Mouse (Mus musculus) heart, postnatal 4 days (tissue): ENCODE measurements around the gene Dnaja1. TPM values are rescaled to one million over a fixed set of nuclear protein-coding genes. Genes with fewer than 3 reads are reported as not detected.

ENCODE experiments used
- DNase-seq: peaks from one replicate; pipeline ENCODE4 v3.0.0; 2021
- microRNA-seq, 2 experiments: library from miRNA; unstranded; fragments of <30 nt; microRNA quantifications; one replicate each; pipeline ENCODE4 v1.2.0; 2021 to 2022
- total RNA-seq, 2 experiments: library from RNA; stranded (reverse); gene quantifications; 2 replicates each; pipeline ENCODE4 v1.2.3; 2021

Dnaja1 gene
- total RNA-seq, 2 experiments from 2014 or later = 107 to 108 TPM

DNA sequence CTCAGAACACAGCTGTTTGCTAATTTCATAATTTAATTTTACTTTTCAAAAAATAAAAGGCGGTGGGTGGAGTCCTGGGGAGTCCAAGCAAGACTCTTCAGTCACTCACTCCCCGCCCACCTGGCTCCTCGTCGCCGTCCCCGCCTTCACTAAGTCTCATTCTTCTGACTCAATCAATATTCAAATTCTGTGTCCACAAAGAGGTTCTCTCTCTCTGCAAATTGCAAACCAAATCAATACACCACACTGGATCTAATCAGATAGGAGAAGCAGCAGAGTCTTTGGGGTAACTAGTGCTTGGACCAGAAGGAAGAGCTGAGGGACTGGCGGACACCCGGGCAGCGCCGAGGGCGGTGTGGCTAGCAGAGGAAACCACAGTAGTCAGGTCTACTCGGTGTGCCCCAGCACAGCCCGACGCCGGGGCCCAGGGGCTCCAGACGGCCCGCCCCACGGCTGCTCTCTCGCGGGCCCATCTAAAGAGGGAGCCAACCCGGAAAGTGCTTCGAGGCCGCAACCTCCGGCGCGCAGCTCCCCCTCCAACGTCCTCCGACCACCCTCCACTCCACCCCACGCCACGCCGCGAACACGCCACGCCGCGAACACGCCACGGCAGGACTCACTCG lies 35.3 kb downstream of the Dnaja1 start:
- no peak for DNase-seq

DNA sequence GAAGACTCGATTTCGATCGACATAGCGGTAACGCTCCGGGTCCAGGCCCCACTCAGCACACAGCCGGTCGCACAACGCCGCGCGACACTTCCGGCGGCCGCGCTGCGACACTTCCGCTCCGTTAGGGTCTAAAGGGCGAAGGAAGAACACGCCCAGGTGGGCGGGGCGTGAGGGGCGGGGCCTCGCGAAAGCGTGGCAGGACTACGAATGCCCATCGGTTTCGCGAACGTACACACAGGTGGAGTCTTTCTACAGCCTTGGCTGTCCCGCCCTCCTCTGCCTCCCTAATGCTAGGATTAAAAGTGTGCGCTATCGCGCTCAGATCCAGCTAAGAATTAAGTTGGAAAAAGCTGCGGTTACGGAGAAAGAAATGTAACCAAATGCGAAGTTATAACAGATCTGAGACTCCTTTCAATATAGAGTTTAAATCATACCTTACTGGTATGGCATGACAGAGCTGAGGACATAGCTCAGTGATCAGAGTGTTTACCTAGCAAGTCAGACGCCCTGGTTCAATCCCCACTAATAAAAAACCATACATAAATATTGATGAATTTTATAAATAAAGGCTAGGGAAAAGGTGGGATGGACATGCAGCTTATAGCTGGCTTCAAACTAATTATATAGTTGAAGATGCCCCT lies 36.0 kb downstream of the Dnaja1 start, which contains the start of gene Smu1:
Gene Smu1 (minus strand): TSS at position 144 of the 641 bp plus-strand sequence.
- DNase-seq = peak; percentile 97

DNA sequence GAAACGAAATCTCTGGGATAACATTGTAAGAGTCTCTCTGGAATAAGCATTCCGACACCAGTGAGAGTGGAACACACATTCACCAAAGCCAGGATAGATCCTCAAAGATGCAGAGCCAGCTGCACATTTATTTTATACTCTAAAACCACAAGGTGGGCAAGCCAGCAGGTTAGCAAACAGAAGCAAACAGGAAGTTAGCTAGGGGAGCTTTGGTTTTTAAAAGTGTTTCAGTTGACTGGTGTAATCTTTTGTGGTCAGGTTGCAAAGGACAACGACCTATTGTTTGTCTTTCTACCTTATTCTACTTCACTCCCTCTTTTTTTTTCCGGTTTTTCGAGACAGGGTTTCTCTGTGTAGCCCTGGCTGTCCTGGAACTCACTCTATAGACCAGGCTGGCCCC lies 37.9 kb downstream of the Dnaja1 start:
- DNase-seq = no peak

DNA sequence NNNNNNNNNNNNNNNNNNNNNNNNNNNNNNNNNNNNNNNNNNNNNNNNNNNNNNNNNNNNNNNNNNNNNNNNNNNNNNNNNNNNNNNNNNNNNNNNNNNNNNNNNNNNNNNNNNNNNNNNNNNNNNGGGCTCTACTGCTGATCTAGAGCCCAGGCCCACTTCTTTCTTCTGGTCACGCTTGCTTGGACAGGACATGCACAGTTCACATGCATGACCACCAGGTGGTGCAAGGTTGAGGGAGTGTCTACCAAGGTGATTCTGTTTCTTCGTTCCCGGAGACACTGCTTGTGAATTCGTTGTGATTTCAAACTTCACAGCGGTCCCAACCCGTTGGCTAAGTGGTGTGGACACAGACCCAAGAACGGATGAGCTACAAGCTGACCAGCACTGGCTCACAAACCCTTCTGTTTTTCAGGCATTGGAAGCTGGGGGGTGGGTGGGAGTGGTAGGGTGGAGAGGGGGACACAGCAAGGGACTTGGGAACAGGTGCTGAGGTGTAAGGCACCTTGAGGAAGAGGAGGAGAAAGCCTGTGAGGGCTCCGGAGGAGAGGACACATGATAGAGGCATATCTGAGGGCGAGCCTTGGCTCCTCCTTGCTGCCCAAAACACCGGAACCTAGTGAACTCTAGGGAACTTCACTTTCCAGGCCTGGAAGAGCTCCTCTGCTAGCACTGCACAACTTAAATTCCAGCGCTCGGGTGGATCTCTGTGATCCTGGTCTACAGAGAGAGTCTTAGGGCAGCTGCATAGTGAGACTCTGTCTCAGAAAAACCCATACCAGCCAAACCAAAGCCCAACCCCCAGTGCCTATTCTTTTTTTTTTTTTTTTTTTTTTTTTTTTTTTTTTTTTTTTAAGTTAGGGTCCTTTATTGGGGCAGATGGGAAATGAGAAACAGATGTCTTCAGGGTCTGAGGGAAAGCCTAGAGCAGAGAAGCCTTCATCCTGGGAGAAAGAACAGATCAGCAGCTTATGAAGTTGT lies 52.6 kb downstream of the Dnaja1 start:
- DNase-seq = peak; percentile 91

DNA sequence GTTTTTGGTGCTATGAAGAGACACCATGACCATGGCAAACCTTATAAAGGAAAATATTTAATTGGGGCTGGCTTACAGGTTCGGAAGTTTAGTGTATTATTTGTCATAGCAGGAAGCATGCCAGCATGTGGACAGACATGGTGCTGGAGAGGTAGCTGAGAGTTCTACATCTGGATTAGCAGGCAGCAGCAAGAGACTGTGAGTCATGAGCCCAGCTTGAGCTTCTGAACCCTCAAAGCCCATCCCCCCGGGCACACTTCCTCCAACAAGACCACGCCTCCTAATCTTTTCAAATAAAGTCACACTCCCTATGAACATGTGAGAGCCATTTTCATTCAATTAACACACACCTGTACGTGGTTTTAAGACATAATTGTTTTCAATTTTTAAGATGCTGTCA lies 54.5 kb downstream of the Dnaja1 start:
- no peak for DNase-seq

DNA sequence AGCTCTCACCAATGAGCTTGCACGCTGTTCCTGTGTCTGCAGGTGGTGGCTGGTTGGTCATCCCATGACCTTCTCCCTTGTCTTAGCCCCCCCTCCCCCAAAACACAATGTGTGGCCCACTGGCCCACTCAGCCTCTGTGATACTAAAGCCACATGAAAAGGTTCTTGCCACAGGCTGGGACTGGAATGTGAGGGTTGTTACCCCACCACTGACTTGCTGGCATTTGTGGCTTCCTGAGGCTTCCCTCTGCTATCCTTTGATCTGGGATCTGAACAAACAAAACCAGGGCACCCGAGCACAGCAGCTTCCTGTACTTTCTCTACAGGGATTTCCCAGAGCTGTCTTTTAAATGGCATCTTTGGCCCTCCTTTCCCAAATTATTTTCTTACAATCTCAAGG lies 55.2 kb downstream of the Dnaja1 start:
- no peak for DNase-seq

DNA sequence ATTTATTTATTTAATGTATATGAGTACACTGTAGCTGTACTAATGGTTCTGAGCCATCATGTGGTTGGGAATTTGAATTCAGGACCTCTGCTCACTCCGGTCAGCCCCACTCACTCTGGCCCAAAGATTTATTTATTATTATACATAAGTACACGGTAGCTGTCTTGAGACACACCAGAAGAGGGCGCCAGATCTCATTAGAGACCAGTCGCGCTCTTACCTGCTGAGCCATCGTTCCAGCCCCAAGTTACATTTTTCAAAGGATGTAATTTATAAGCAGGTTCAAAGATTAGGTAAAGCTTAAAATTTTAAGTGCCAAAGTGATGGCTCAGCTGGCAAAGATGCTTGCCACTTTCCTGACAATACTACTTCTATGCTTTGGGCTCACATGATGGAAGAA lies 56.7 kb downstream of the Dnaja1 start:
- DNase-seq = no peak

DNA sequence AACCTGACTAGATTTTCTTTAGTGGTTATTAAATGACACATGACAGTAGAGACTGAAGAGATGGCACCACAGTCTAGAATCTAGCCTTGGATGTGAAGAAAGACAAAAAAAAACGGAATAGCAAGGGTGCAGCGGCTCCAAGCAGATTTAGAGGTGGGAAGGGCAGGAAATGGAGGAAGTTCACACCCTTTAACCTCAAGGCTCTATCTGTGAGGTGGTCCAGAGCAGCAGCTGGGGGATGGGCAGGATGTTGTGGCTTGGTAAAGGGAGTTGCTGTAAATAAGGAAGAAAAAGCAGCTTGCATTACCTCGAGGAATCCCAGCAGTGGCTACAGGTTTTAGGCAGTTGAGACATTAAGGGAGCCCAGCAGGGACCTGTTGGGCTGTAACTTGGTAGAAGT lies 59.2 kb downstream of the Dnaja1 start:
- DNase-seq = peak; percentile 48

DNA sequence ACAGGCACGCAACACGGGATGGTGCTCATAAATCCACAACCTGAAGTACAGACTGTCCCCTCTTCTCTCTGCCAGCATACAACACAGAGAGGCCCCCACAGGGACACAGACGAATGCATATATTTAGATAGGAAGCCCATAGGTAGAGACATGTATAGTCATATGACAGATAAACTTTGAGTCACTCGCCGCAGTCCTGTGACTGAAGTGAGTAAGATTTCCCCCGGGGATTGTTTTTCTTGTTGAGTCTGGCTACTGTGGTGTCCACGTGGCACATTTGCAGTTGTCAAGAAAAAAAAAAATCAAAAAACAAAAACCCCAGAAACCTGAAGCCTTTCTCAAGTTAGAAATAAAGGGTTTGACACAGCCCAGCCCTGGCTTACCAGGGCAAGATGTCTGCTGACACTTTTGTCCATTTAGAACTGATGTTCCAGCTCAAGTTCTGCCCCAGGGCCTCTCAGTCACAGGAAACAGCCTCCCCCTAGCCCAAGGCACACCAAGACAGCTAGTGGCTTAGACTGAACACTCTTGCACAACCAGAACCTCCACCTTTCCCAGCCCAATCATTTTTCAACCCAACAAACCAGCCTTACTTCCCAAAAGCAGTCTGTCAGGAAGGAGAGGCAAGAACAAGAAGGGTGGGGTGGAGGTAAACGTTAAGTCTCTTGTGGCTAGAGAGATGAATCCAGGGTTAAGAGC lies 60.0 kb downstream of the Dnaja1 start:
- no peak for DNase-seq

DNA sequence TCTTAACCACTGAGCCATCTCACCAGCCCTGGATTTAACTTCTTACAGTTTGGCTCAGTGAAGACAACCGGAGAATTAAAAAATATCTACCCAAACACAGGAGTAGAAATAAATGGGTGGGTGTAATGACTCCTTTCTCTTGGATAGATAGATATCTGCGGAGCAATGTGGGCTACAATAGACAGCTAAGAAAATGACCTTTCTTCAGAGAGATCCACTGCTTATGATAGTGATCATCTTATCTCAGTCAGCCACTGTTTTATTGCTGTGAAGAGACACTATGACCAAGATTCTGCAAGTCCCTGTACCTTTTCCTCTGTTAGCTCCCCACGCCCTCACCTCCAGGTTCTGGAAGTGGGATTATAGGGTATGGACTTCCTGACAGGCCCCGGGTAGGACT lies 61.1 kb downstream of the Dnaja1 start:
- DNase-seq = no peak

DNA sequence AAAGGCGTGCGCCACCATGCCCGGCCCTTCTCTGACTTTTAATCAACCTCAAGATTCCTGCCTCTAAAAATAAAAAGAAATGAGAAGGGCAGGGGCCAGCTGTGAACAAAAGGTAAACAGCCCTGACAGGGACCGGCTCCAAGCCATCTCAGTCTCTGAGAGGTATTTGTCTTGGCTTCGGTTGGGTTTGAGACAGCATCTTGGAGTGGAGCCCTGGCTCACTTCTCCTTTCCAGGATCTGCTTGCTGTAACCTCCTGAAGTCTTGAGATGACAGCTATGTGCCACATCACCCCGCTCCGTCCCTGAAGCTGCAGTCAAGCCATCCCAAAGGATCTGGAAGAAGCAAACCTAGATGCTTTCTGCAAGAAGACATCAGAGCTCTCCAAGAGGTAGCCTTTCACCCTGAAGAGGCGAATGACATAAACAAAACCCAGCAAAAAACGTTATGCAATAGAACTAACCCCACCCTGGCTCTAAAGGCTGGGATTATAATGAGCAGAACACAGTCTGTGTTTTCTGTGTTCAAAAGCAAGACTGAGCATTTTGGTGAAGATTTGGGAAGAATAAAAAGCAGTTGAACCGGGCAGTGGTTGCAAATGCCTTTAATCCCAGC lies 62.7 kb downstream of the Dnaja1 start:
- peak; percentile 67 for DNase-seq

DNA sequence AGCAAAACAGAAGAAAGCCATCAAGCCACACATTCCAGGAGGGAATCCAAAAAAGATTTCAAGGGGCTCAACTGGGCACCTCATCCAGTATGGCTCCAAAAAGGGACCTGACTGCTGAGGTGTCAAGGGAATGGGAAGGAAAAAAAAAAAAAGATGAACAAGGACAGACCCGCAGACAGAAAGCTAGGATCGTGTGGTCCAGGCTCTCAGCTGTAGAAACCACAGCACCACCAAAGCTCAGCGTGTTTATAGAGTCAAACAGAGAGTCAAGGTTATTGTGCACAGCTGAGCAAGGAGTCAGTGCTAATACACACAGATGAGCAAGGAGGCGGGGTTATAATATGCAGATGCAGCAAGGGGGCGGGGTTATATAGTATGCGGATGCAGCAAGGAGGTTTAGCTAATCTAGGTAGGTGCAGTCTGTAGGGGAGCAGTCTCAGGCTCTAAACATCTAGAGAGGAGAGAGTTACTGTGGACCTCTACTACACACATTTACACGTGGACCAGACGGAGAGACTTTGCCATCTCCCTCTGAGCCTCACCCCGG lies 63.7 kb downstream of the Dnaja1 start:
- no peak for DNase-seq

DNA sequence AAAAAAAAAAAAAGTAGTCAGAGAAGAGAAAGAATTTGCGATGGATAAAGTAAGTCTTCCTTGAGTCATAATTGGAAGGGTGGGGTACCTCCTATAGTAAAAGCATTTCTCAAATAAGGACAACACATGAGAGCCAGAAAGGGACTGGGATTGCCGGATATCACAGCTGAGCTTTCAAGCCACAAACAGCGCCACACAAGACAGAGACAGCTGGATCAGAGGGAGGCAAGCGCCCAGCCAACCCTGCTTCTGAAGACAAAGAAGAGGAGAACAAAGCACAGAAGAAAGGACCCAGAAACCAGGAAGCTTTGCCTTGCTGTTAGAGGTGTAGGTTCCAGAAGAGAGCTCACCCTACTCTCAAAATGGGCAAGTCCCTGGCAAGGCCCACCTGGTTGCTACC lies 64.6 kb downstream of the Dnaja1 start:
- no peak for DNase-seq

Small RNAs within 50 kb of the gene (microRNA-seq; reads per million reads assigned to microRNA genes)
- gene Mir207 = 0.69 to 1.0 reads per million in 2 experiments

Other genes starting within 250 kb of the Dnaja1 start
- under 1 TPM; 0.14 to 0.24 TPM for gene Tmem215, start 250.0 kb upstream of the Dnaja1 start, total RNA-seq
- gene Aptx, start 19.0 kb upstream of the Dnaja1 start, total RNA-seq = 10 to 100 TPM; 18.8 to 21.0 TPM
- gene Smu1, start 35.8 kb downstream of the Dnaja1 start, total RNA-seq = 10 to 100 TPM; 46.6 to 49.3 TPM
- gene B4galt1, start 131.9 kb downstream of the Dnaja1 start, total RNA-seq = 10 to 100 TPM; 92.2 to 93.6 TPM
- 1 to 10 TPM; 2.7 to 2.8 TPM for gene Spink4, start 197.9 kb downstream of the Dnaja1 start, total RNA-seq
- gene Bag1, start 226.1 kb downstream of the Dnaja1 start, total RNA-seq = 100 to 1,000 TPM; 196 to 204 TPM
- gene Chmp5, start 226.3 kb downstream of the Dnaja1 start, total RNA-seq = 10 to 100 TPM; 37.9 to 38.5 TPM
- 10 to 100 TPM; 35.8 to 38.5 TPM for gene Nfx1, start 248.8 kb downstream of the Dnaja1 start, total RNA-seq